Mouse (Mus musculus): Measurements from ENCODE around the gene Rps26. TPM values are rescaled to one million over a fixed set of nuclear protein-coding genes. Genes with fewer than 3 reads are reported as not detected.

The Rps26 gene
- polyA plus RNA-seq, 1 experiment from 2014 or later = 674 TPM

DNA sequence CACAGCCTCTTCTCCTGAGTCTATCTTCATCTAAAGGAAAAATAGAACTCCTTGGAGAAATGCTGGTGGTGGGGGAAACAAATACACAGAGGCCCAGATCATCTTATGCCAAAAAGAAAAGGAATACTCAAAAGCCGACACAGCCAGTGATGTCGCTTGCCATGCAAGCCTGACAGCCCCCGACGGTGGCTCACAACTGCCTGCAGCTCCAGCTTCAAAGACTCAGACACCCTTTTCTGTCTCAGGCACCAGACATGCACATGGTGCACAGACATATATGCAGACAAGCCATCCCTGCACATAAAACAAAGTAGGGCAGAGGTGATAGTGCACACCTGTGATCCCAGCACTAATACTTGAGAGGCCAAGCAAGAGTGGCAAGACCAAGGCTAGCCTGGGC, 46.8 kb downstream of the Rps26 start:
- Histone ChIP-seq H3K4me3 (replicated peaks) (no peak overlapping the region), H3K27me3 (replicated peaks) (0 out of 2 replicates have a peak, but pooled peaks cover 2% of the 10 kb centered on the region), H3K27ac (no peak overlapping the region), H3K9ac (no peak overlapping the region), H3K9me3 (no peaks in the 10 kb centered on the region), H3K4me2 (no peak overlapping the region), H3K4me1 (peaks cover 8% of the 10 kb centered on the region), H3K36me3 (no peaks in the 10 kb centered on the region)
- 82% methylated on average over 4 of the region's 4 CpGs for WGBS
- no peak for ATAC-seq (ENCODE audit: insufficient read depth, low FRiP score, low read depth)

DNA sequence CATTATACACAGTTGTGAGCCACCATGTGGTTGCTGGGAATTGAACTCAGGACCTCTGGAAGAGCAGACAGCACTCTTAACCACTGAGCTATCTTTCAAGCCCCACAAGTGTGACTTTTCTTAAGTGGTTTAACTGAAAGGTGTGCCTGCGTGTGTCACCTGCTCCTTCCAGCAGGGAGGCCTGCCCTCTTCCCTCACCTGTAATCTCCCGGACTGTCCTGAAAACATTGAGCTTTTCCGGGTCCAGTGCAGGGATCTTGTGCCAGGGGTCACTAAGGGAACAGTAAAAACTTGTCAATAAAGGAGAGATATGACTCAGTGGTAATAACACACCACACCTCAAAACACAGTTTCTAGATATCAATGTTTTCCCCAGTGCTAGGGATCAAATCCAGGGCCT, 47.2 kb downstream of the Rps26 start:
- H3K4me1 ChIP-seq = peaks cover 8% of the 10 kb centered on the region
- no peak overlapping the region for H3K4me3 ChIP-seq (replicated peaks)
- no peaks in the 10 kb centered on the region for H3K9me3 ChIP-seq
- no peak overlapping the region for H3K9ac ChIP-seq
- H3K27me3 ChIP-seq (replicated peaks) = 0 out of 2 replicates have a peak, but pooled peaks cover 2% of the 10 kb centered on the region
- H3K36me3 ChIP-seq = no peaks in the 10 kb centered on the region
- 75% methylated on average over 3 of the region's 3 CpGs for WGBS
- no peak for ATAC-seq (ENCODE audit: insufficient read depth, low FRiP score, low read depth)
- no peak overlapping the region for H3K4me2 ChIP-seq
- H3K27ac ChIP-seq = no peak overlapping the region

DNA sequence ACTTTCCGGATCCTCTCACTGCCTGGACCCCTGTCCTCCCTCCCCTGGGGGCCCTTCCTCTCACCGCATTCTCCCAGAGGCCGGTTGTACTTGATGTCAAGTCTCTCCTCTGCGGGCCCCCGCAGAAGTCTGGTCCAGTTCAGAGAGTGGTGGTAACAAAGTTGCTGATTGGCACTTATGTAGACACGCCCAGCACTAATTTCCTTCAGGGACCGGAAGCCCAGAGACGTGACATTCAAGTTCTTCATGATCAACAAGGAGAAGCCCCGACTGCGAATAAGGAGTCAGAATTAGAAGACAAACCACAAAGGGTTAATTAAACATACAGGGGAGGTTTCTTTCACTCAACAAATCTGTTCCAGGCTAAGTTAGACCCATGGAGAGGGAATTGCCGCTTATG, 48.2 kb downstream of the Rps26 start:
- Histone ChIP-seq H3K4me3 (replicated peaks) (no peak overlapping the region), H3K9me3 (no peaks in the 10 kb centered on the region), H3K27me3 (replicated peaks) (no peaks in the 10 kb centered on the region), H3K9ac (no peak overlapping the region), H3K27ac (no peak overlapping the region), H3K4me2 (no peak overlapping the region), H3K4me1 (no peaks in the 10 kb centered on the region), H3K36me3 (no peaks in the 10 kb centered on the region)
- WGBS = 66% methylated on average over 11 of the region's 11 CpGs
- ATAC-seq (ENCODE audit: insufficient read depth, low FRiP score, low read depth) = no peak

DNA sequence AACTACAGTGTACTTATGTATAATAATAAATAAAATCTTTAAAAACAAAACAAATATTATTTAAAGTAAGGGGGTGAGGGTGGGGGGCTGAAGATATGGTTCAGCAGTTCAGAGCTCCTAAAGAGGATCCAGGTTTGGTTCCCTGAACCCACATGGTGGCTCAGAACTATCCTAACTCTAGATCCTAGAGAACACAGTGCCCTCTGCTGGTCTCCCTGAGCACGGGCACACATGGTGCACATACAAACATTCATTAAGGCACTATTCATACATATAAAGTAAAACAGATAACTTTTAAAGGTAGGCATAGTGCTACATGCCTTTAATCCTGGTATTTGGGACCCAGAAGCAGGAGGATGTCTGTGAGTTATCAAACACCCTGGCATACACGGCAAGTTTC, 51.5 kb downstream of the Rps26 start:
- Histone ChIP-seq H3K4me3 (replicated peaks) (no peak overlapping the region), H3K9me3 (no peaks in the 10 kb centered on the region), H3K27me3 (replicated peaks) (no peaks in the 10 kb centered on the region), H3K36me3 (no peaks in the 10 kb centered on the region), H3K27ac (no peak overlapping the region), H3K4me2 (no peak overlapping the region), H3K9ac (no peak overlapping the region), H3K4me1 (no peaks in the 10 kb centered on the region)
- no peak for ATAC-seq (ENCODE audit: insufficient read depth, low FRiP score, low read depth)
- WGBS = 85% methylated on average over 2 of the region's 2 CpGs

Small RNAs within 50 kb of the gene (microRNA-seq; reads per million reads assigned to microRNA genes)
- gene Mir6917 = 0.58 reads per million

Other genes starting within 250 kb of the Rps26 start
- gene Ankrd52, start 249.6 kb downstream of the Rps26 start, polyA plus RNA-seq (2015; fragmentation: Nextera tagmentation; extraction: Ambion mirVana) = 12.8 and 15.8 TPM in 2 replicates
- 34.5 and 39.4 TPM in 2 replicates for gene Slc39a5, start 225.5 kb downstream of the Rps26 start, polyA plus RNA-seq (2015; fragmentation: Nextera tagmentation; extraction: Ambion mirVana)
- gene Nabp2, start 215.3 kb downstream of the Rps26 start, polyA plus RNA-seq (2015; fragmentation: Nextera tagmentation; extraction: Ambion mirVana) = 66.3 and 81.0 TPM in 2 replicates
- gene Rnf41, start 215.1 kb downstream of the Rps26 start, polyA plus RNA-seq (2015; fragmentation: Nextera tagmentation; extraction: Ambion mirVana) = 33.2 and 35.4 TPM in 2 replicates
- gene Smarcc2, start 167.5 kb downstream of the Rps26 start, polyA plus RNA-seq (2015; fragmentation: Nextera tagmentation; extraction: Ambion mirVana) = 63.1 and 70.0 TPM in 2 replicates
- 1,838 and 1,873 TPM in 2 replicates for gene Myl6, start 132.6 kb downstream of the Rps26 start, polyA plus RNA-seq (2015; fragmentation: Nextera tagmentation; extraction: Ambion mirVana)
- gene Myl6b, start 128.1 kb downstream of the Rps26 start, polyA plus RNA-seq (2015; fragmentation: Nextera tagmentation; extraction: Ambion mirVana) = 3.0 and 3.4 TPM in 2 replicates
- gene Esyt1, start 100.9 kb downstream of the Rps26 start, polyA plus RNA-seq (2015; fragmentation: Nextera tagmentation; extraction: Ambion mirVana) = 28.8 and 32.1 TPM in 2 replicates
- gene Zc3h10, start 79.0 kb downstream of the Rps26 start, polyA plus RNA-seq (2015; fragmentation: Nextera tagmentation; extraction: Ambion mirVana) = 12.1 and 12.4 TPM in 2 replicates
- gene Rpl41, start 77.4 kb downstream of the Rps26 start, polyA plus RNA-seq (2015; fragmentation: Nextera tagmentation; extraction: Ambion mirVana) = 3,689 and 3,942 TPM in 2 replicates
- gene Pa2g4, start 60.8 kb downstream of the Rps26 start, polyA plus RNA-seq (2015; fragmentation: Nextera tagmentation; extraction: Ambion mirVana) = 213 and 215 TPM in 2 replicates
- gene Erbb3, start 37.1 kb downstream of the Rps26 start, polyA plus RNA-seq (2015; fragmentation: Nextera tagmentation; extraction: Ambion mirVana) = 24.0 and 27.6 TPM in 2 replicates
- gene Ikzf4, start 19.2 kb upstream of the Rps26 start, polyA plus RNA-seq (2015; fragmentation: Nextera tagmentation; extraction: Ambion mirVana) = 2.2 and 2.7 TPM in 2 replicates
- 14.4 and 16.2 TPM in 2 replicates for gene Suox, start 47.3 kb upstream of the Rps26 start, polyA plus RNA-seq (2015; fragmentation: Nextera tagmentation; extraction: Ambion mirVana)
- 68.9 and 75.1 TPM in 2 replicates for gene Rab5b, start 69.5 kb upstream of the Rps26 start, polyA plus RNA-seq (2015; fragmentation: Nextera tagmentation; extraction: Ambion mirVana)
- 1.3 and 1.9 TPM in 2 replicates for gene Pmel, start 77.4 kb upstream of the Rps26 start, polyA plus RNA-seq (2015; fragmentation: Nextera tagmentation; extraction: Ambion mirVana)
- 79.8 and 89.1 TPM in 2 replicates for gene Cdk2, start 78.3 kb upstream of the Rps26 start, polyA plus RNA-seq (2015; fragmentation: Nextera tagmentation; extraction: Ambion mirVana)
- 15.9 and 18.0 TPM in 2 replicates for gene Dgka, start 118.1 kb upstream of the Rps26 start, polyA plus RNA-seq (2015; fragmentation: Nextera tagmentation; extraction: Ambion mirVana)
- gene Pym1, start 121.1 kb upstream of the Rps26 start, polyA plus RNA-seq (2015; fragmentation: Nextera tagmentation; extraction: Ambion mirVana) = 36.1 TPM in 2 replicates
- gene Mmp19, start 164.2 kb upstream of the Rps26 start, polyA plus RNA-seq (2015; fragmentation: Nextera tagmentation; extraction: Ambion mirVana) = 1.2 and 2.0 TPM in 2 replicates
- 49.8 and 50.6 TPM in 2 replicates for gene Dnajc14, start 177.3 kb upstream of the Rps26 start, polyA plus RNA-seq (2015; fragmentation: Nextera tagmentation; extraction: Ambion mirVana)
- gene Tmem198b, start 177.6 kb upstream of the Rps26 start, polyA plus RNA-seq (2015; fragmentation: Nextera tagmentation; extraction: Ambion mirVana) = 15.4 and 16.3 TPM in 2 replicates
- gene Sarnp, start 190.6 kb upstream of the Rps26 start, polyA plus RNA-seq (2015; fragmentation: Nextera tagmentation; extraction: Ambion mirVana) = 187 and 207 TPM in 2 replicates
- 92.8 and 95.7 TPM in 2 replicates for gene Ormdl2, start 194.9 kb upstream of the Rps26 start, polyA plus RNA-seq (2015; fragmentation: Nextera tagmentation; extraction: Ambion mirVana)

All from stomach, embryonic 15.5 days (tissue).